Mouse (Mus musculus) induced T-regulatory cell, adult 2 months (primary cell): ENCODE data around the gene Bdkrb2.

Experiments
- DNase-seq: peaks from one replicate; pipeline ENCODE4 v3.0.0-alpha.2; 2012; ENCODE audit warnings: low read depth

Gene Bdkrb2

DNA sequence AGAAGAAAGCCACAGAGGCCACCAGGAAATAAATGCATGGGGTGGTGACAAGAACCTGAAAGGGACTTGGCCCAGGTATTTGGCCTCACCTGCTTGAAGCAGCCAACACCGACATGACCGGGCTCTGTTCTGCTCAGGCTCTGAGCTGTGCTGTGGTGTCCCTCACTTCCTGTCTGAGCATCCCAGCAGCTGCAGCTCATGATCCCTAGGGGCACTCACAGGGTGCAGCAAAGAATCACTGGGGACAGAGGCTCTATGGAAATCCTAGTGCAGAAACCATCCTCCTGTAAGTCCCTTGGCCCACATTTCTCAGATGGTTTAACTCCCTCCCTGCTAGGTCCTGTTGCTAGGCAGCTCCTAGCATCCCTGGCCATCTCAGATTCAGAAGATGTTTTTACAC lies 15.9 kb upstream of the Bdkrb2 start:
- no peak for DNase-seq

DNA sequence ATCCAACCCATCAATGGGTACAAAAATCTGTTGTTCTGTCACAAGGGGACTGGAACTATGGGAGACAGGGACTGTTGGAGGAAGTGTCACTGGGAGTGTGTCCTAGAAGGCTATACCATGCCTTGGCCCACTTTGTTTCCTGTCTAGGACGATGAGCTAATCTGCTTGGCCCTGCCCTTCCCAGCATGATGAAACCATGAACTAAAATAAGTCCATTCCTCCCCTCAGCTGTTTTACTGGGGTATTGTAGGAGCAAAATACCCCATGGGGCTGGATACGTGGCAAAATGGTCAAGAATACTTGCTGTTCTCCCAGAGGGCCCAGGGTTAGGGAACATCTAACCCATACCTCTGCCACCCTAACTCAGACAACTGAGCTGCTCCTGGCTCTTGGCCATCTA lies 15.0 kb upstream of the Bdkrb2 start:
- no peak for DNase-seq

DNA sequence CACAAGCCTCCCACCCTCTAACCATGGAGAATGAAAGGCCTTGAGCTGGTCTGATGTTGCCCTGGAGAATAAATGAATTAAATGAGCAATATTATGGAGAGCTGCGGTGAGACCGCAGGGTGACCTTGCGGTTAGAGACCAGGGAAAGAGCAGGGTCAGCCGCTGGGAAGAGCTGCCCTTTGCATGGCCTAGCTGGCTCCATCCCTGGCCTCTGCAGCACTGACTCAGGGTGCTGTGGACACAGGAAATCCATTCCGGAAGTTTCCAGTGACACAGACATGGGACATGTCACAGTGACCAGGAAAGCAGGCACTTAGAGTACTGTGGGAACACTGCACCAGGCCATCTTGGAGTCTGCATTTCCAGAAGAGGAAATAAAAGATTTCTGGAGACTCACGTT lies 14.1 kb upstream of the Bdkrb2 start:
- no peak for DNase-seq

DNA sequence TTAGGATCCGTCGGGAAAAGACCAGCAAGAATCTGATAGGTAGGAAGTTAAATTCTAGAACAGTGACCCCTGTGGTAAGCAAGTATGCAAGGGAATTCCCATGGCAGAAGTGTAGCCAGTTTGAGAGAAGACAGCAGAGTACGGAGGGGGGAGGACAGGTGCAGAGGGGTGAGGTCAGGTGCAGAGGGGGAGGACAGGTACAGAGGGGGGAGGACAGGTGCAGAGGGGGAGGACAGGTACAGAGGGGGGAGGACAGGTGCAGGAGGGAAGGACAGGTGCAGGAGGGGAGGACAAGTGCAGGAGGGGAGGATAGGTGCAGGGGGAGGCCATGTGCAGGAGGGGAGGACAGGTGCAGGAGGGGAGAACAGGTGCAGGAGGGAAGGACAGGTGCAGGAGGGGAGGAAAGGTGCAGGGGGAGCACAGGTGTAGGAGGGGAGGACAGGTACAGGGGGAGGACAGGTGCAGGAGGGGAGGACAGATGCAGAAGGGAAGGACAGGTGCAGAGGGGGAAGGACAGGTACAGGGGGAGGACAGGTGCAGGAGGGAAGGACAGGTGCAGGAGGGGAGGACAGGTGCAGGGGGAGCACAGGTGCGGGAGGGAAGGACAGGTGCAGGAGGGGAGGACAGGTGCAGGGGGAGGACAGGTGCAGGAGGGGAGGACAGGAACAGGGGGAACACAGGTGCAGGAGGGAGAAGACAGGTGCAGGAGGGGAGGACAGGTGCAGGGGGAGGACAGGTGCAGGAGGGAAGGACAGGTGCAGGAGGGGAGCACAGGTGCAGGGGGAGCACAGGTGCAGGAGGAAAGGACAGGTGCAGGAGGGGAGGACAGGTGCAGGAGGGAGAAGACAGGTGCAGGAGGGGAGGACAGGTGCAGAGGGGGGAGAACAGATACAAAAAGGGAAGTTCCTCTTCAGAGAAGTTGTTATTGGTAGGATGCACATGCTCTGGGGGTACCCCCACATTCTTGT lies 12.9 kb upstream of the Bdkrb2 start:
- DNase-seq: no peak

DNA sequence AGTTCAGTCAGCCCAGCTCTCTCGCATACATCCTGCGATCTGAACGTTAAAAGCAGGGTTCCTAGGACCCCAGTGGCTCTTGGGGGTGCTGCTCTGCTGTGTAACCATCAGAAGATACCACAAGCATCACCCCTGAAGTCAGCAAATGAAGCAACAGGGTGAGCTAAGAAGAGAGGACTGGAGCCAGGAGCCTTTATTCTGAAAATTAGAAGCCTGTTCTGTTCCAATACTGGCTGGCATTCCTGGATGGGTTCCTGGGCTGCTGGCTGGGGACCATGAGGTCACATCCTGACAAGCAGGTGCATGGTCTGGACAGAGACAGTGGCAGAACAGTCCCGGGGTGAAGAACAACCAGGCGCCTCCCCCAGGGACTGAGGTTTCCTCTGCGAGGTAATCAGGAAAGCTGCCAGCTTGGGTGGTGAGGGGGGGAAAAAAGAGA lies 11.5 kb upstream of the Bdkrb2 start:
- DNase-seq: no peak

DNA sequence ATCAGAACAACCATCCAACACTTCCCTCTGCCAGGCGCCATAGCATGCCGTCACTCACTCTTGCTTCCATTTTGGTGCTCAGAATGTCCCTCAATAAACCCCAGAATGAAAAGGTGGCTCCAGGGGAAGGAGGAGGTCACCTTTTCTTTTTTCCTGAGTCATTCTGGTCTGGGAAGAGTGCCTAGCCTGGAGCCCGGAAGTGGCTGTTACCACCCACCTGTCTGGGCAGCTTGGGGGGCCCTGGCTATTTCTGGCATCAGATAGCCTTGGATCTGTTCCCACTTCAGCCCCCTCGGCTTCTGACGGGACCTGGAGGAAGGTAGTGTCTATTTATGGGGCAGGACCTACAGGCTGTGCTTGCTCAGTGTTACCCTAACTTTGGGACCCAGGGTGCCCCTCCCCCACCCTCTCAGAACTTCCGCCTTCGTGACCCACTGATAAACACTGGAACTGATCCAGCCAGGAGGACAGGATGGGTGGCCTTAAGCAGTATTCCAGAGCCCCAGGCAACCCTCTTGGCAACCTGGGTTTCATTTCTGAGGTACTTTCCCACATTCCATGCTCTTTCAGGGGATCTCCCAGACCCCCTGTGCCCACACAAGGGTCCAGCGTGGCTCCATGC lies 8.8 kb upstream of the Bdkrb2 start:
- DNase-seq: no peak

DNA sequence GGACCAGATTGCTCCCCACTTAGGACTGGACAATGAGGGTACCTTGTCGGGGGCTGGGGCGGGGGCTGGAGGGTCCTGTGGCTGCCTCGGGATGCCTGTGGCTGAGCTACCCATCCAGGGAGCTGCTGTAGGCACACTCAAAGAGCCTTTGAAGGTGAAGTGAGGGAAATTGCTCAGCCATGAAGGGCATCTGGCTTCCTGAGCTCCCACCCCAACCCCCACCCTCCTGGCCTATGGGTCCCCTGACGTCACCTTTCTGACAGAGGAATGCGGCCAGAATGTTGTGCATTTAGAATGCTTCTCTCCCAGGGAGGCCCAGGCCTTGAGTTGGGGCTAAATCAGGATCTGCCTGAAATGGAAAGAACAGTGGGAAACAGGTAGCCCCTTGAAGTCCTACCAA lies 7.9 kb upstream of the Bdkrb2 start:
- DNase-seq: no peak

DNA sequence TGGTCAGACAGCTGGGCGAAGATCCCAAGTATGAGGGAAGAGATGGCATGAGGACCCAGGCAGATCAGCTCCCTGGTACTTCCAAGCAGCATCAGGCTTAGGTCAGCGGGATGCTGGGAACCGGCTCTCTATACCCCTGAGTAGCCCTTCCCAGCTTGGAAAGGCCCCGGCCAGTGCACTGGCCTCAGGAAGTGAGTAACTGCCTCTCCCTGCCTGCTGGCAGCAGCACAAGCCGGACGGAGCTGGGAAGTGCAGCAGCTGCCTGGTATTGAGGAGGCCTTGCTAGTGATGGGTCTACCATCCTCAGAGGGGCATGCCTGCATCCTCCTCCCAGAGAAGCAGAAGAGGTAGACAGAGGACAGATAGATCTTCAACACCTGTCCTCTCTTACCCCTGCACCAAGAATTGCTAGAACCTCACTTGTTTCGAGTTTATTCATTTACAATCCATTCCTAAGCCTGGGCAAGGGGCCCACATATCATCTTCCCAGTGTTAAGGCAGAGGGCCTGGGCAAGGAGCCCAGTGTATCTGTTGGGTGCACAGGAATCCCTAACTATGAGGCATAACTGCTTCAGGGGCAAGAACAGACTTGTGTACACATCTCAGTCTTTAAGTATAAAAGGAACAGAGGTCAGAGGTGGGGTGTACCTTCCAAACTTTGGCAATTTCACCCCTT lies 5.6 kb upstream of the Bdkrb2 start:
- DNase-seq: no peak

DNA sequence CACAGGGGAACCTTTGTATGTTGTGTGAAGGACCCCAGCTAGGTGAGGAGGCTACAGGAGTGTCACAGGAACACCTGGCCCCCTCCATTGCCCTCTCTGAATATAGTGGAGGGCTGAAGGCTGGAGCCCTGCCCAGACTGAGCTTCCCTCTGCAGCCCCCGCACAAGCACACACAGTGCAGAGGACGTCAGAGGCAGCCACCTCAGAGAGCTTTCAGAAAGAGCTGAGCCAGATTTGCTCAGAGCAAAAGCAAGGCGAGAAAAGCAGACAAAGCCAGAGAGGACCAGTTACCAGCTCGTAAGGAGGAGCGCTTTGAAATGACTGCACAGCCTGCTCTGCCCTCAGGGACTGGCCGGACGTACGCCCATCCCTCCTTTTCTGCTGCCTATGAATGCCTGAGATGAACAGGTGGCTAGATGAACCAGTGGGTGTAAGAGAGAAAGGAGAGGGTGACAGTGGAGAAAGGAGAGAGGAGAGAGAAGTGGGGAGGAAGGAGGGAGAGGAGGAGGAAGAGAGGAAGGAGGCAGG lies 2.0 kb upstream of the Bdkrb2 start:
- no peak for DNase-seq

DNA sequence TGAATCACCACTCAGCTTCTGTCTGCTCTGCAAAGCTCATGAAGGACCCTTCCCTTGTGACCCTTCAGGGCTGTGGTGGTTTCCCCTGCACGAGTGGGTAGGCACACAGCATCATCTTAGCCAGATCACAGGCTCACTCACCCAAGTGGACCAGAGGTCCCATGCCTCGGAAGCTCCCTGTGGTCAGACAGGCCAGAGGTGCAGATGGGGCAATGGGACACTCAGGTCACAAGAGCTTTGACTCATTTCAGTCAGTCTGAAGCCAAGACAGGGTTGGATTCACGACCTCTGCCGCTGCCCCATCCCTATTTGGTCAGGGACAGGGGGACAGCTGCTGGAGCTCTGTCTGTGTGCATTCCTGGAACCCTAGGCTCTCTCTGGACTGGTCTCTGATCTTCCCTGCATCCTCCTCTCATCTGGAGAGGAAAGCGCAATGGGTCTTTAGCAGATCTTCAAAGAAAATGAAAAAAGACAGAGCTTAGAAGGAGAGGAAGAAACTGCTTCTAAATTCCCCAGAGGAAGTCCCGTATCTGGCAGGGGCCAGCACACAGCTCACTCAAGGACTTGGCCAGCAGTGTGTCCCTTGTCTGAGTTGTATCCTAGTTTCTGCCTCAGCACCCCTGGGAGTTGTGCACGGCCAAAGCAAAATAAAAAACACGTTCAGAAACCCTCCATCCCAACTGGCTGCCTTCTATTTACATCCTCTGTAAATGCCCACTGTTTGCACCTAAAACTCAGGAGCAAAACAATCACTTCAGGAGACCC lies 788 bp upstream of the Bdkrb2 start:
- DNase-seq: no peak

DNA sequence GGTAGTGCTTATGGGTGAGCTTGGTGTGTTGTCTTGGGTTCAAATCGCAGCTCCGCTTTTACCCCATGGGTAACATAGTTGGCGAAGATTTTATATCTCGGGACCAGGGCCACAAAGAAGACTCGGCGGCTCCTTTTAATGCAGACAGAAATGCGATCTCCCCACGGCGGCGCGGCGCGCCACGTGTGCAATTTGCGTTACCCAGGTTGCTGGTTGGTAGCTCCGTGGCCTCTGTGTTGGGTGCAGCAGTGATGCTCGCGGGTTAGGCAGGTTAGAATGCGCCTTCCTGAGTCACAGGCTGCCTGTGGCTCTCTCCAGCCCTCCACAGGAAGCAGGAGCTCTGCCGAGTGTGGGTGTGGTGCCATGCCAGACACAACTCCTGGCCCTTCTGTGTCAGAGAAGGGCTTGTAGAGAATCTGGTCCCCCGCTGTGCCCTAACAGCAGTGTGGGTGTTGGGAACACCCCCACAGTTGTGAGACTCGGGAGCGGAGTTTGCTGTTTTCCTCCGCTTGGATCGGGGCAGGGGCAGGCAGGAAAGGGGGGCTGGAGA lies 775 bp downstream of the Bdkrb2 start:
- DNase-seq: no peak

DNA sequence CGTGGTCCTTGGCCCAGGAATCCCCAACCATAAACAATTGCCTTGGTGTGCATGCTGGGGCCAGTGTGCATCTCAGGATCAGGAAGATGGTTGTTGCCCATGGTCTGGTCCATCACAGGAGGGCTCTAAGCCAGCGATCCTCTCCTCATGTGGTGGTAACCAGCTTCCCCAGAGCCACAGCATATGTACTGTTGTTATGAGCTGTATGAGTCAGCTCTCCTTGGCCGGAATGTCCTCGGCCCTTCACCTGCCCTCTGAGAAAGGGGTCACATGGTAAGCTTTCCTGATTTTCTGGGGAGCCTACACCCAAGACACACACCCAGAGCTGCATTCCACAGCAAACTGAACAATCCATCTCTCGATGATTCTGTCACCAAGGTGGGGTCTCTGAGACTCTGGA lies 2.2 kb downstream of the Bdkrb2 start:
- DNase-seq: no peak

DNA sequence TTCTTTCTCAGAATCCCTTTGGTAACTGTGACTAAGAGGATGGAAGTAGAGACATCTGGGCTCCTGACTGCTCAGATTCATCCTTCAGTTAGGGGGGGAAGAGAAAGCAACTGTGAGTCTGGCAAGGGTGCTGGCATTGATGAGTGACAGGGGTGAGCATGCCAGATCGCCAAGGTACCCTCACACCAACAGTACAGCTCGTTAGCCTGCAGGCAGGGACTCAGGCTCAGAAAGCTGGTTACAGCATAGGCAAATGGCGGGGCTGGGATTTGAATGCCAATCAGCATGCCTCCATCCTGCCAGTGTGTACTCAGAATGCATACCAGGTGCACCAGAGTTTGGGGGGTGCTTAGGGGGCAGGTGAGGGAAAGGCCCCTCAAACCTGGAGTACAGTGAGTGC lies 8.8 kb downstream of the Bdkrb2 start:
- no peak for DNase-seq

DNA sequence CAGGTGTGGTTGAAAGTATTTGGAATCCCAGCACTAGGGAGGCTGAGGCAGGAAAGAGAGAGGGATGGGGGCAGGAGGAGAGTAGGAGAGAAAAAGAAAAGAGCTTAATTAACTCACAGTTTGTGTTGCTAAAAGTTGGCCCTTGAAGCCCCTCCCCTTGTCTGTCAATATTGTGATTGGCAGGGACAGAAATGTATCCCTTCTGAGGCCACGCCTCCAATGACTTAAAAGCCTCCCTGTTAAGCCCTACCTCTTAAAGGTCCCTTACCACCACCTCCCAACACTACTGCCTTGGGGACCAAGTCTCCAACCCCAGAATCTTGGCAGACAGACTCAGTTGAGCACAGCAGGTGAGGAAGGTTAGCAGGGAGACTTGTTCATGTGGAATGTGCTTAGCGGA lies 9.6 kb downstream of the Bdkrb2 start:
- no peak for DNase-seq

DNA sequence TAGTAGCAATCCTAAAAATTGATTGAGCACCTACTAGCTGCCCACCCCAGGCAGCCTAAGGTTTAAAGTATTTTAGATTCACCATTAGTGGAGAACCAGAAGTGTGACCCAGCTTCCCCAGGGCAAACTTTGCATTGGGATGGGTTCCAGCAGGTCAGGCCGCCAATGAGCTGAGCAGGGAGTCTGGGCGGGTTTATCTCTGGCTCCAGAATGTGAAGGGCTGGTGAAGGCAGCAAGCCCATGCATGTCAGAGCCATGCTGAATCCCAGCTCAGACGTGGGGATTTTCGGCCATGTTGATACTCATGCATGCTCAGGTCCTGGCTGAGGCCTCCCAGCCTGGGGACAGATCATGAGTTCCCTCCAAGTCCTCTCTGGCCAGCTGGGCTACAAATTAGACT lies 11.3 kb downstream of the Bdkrb2 start:
- no peak for DNase-seq

DNA sequence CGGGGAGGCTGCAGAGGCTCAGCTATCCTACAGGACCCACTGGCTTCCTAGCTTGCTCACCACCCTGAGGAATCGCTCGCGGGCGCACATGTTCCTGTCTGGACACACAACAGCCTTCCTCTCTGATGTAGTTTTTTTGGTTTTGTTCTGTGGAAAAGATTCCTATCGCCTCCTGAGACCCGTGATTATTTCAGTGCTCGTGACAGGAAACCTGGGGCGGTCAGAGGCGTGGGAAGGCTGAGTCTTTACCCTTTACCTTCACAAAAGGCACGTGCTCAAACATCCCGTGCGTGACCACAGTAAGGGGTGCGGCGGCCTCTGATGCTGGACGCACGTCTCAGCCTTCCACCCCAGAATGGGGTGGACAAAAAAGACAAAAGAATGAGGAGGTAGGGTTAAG lies 17.5 kb downstream of the Bdkrb2 start:
- DNase-seq: no peak

DNA sequence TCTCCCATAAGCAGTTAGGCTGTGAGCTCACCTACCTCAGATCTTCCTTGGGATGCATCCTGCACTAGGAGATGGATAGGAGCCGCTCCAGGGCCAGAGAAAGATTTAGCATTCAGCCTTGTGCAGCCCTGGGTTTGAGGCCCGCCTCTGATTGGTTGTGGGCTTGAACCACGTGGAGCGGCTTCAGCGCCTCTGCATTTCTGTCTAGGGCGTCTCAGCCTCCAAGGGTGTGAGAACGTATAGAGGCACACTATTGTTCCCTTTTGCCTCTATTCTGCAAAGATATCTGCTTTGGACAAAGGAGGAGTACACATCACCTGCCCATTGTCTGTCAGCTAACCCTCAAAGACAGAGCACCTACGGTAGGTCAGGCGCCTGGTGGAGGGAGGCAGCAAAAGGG lies 19.5 kb downstream of the Bdkrb2 start:
- no peak for DNase-seq

DNA sequence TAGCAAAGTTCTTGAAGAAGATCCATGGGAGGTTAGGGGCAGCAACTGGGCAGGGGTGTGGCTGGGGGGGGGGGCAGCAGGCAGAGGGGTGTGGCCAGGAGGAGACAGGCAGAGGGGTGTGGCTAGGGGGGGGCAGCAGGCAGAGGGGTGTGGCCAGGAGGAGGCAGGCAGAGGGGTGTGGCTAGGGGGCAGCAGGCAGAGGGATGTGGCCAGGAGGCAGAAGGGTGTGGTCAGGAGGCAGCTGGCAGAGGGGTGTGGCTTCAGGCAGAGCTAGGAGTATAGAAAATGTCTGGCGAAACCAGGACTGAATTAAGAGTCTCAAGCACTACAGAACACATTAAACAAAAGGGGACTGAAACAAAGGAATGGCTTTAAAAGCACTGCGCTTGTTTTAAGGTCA lies 20.5 kb downstream of the Bdkrb2 start:
- DNase-seq: peak; percentile 9

DNA sequence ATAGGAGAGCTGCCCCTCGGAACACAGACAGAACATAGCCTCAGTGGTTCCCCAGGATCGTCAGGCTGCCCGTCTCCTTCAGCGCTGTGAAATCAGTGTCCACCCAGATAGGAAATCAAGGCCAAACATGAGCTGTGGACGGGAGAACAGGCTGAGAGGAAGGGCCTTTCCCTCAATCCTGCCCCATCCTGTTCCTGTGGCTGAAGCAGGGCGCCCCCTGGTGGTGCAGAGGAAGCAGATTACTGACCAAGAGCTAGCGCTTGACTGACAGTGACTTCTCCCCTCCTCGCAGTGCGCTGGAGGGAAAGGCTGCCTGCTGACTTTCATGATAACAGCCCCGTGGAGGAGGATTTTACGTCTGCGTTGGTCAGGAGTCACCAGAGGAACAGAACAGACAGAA lies 21.8 kb downstream of the Bdkrb2 start:
- peak; percentile 58 for DNase-seq

DNA sequence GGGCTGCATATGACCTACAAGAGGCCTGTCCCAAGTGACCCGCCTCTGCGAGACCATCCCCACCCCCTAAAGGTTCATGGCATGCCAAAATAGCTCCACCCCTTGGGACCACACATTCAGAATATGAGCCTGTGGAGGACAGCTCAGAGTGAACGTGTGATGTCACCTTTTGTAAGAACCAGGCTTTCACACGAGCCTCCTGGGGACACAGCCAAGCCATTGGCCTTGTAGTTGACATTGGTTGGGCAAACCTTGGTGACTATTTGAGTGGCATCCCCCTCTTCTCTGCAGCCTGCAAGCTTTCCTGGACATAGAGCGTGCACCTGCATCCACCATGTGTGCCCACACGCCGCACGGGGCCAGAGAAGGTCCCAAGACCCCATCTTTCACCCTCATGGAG lies 24.5 kb downstream of the Bdkrb2 start:
- DNase-seq: no peak

DNA sequence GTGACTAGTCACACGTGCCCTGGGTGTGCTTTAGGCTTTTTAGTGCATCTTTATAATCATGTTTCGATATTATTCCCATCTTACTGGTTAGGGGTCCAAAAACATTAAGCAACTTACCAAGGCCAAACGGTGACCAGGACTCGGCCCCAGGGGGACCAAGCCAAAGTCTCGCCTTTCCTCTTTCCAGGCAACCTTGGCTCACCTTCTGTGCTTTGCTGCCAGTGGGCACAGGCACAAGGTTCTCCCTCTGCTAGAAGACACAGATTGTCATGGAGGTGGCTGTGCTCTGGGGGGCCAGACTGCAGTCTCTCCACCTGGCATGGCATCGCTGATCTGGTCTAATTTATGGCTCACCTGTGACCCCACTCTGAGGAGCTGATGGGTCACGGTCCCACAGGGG lies 27.8 kb downstream of the Bdkrb2 start:
- DNase-seq: no peak

DNA sequence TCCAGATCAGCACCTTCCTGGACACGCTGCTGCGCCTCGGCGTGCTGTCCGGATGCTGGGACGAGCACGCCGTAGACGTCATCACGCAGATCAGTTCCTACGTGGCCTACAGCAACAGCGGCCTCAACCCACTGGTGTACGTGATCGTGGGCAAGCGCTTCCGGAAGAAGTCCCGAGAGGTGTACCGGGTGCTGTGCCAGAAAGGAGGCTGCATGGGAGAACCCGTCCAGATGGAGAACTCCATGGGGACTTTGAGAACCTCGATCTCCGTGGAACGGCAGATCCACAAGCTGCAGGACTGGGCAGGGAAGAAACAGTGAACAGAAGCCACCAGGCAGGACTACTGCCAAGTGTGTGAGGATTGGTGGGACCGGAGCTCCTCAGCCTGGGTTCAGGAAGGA lies 29.3 kb downstream of the Bdkrb2 start:
- DNase-seq: no peak
